Comparison of ENCODE assay signal across 8 mouse cellular contexts in genomic region chr9:42943057-42943529, GRCm38 (mm10). TPM values are rescaled to one million over a fixed set of nuclear protein-coding genes. Genes with fewer than 3 reads are reported as not detected.
DNase-seq lines count a peak whose midpoint lies in the region; ATAC-seq lines count a peak whose summit lies in the region.

No protein-coding gene starts in this region.

- DNase-seq in kidney, postnatal 4 days = peak; percentile 40 to 60
- DNase-seq in kidney, postnatal 10 days = no peak
- peak; percentile 43 to 54 for DNase-seq in cerebellum, postnatal 14 days
- peak; percentile 21 to 29 for DNase-seq in frontal cortex, postnatal 14 days (ENCODE audit: low spot score in 2 of 2)
- peak; percentile 41 to 51 for DNase-seq in left cerebral cortex, postnatal 14 days (ENCODE audit: low spot score in 2 of 2)
- no peak for DNase-seq in testis, postnatal 14 days (ENCODE audit: low spot score)
- DNase-seq in ovary, adult 18-20 months (ENCODE audit: low spot score) = no peak

- intact Hi-C loops in left cerebral cortex, postnatal 14 days (cut with DNase I) = loop anchor here (2.0 to 10.0 kb wide), 2 partner anchors 46 to 248 kb away; no protein-coding TSS in a partner anchor

- ATAC-seq in monocyte, adult 5-6 weeks (replicated peaks; ENCODE audit: insufficient number of reproducible peaks, low FRiP score, low TSS enrichment, poor library complexity, severe bottlenecking) = 0 out of 2 replicates have a peak, but pooled peaks have one; percentile 20

RNA-seq across cellular contexts. Expression of gene Grik4, which starts 1.2 kb away (rescaled TPM):
- 10 to 100 TPM; 16.0 to 16.7 TPM for total RNA-seq in left cerebral cortex, postnatal 14 days (2021)
- total RNA-seq in monocyte, adult 5-6 weeks (2017) = not detected in 3 replicates

Comparison
In these comparisons a context has a peak if more than half of its experiments do, and no peak if none do; other contexts are left out.
1. DNase-seq: peak in kidney, postnatal 4 days (2 of 2), cerebellum, postnatal 14 days (2 of 2), frontal cortex, postnatal 14 days (2 of 2) and left cerebral cortex, postnatal 14 days (2 of 2); none in kidney, postnatal 10 days (single experiment), testis, postnatal 14 days (single experiment) and ovary, adult 18-20 months (single experiment).
2. RNA of gene Grik4, which starts 1.2 kb away (total RNA-seq): 16.0 to 16.7 TPM in left cerebral cortex, postnatal 14 days; not detected in monocyte, adult 5-6 weeks; every median in the first group is over 10 times any median in the second.